Mouse (Mus musculus) MEL (cell line): ENCODE data around the gene Cobl. TPM values are rescaled to one million over a fixed set of nuclear protein-coding genes. Genes with fewer than 3 reads are reported as not detected.

Experiments
- DNase-seq: peaks from one replicate; pipeline ENCODE4 v3.0.0; 2011; ENCODE audit warnings: low read depth, low spot score
- H3K27ac ChIP-seq: 2 replicates; pipeline ENCODE4 v1.5.1; 2012; ENCODE audit warnings: low read depth, mild to moderate bottlenecking, control low read depth, low read length, moderate library complexity; ENCODE audit not compliant: control insufficient read depth
- H3K27me3 ChIP-seq, 2 experiments: fragments of 150-350 bp in 1 of 2; sonication (generic) in 1 of 2; 2 replicates each; pipeline ENCODE4 v1.6.1; 2012; ENCODE audit warnings: low read length in 2 of 2, mild to moderate bottlenecking in 2 of 2, improper control_type of control experiment in 1 of 2, moderate library complexity in 1 of 2; ENCODE audit not compliant: insufficient read depth in 2 of 2, control insufficient read depth in 1 of 2
- H3K36me3 ChIP-seq, 2 experiments: 2 replicates each; pipeline ENCODE4 v1.6.1; 2012 to 2014; ENCODE audit warnings: low read length in 2 of 2, improper control_type of control experiment in 1 of 2, inconsistent platforms in 1 of 2, mild to moderate bottlenecking in 1 of 2; ENCODE audit not compliant: insufficient read depth in 2 of 2, control insufficient read depth in 1 of 2
- H3K4me1 ChIP-seq, 2 experiments: fragments of 150-350 bp in 1 of 2; sonication (generic) in 1 of 2; 2 replicates each; pipeline ENCODE4 v1.6.1; 2012; ENCODE audit warnings: low read length in 2 of 2, improper control_type of control experiment in 1 of 2, mild to moderate bottlenecking in 1 of 2; ENCODE audit not compliant: insufficient read depth in 2 of 2, control insufficient read depth in 1 of 2
- H3K4me3 ChIP-seq, 2 experiments: fragments of 150-350 bp in 1 of 2; sonication (generic) in 1 of 2; 2 replicates each; pipeline ENCODE4 v1.5.1; 2012; ENCODE audit warnings: low read depth in 2 of 2, low read length in 2 of 2, mild to moderate bottlenecking in 2 of 2, moderate library complexity in 2 of 2, control low read depth in 1 of 2, improper control_type of control experiment in 1 of 2; ENCODE audit not compliant: control insufficient read depth in 1 of 2, insufficient read depth in 1 of 2
- H3K79me2 ChIP-seq: 2 replicates; pipeline ENCODE4 v1.6.1; 2012; ENCODE audit warnings: mild to moderate bottlenecking, low read length, moderate library complexity; ENCODE audit not compliant: control insufficient read depth, poor library complexity, insufficient read depth
- H3K9ac ChIP-seq: 2 replicates; pipeline ENCODE4 v1.6.1; 2012; ENCODE audit warnings: low read depth, mild to moderate bottlenecking, control low read depth, low read length, moderate library complexity; ENCODE audit not compliant: control insufficient read depth, poor library complexity, severe bottlenecking
- H3K9me3 ChIP-seq: fragments of 150-350 bp; sonication (generic); replicated peaks from 2 replicates; pipeline ENCODE4 v1.6.1; 2012; ENCODE audit warnings: mild to moderate bottlenecking, low read length, improper control_type of control experiment, moderate library complexity; ENCODE audit not compliant: insufficient read depth
- CTCF ChIP-seq, 3 experiments: IDR thresholded peaks in 2 of 3; conservative IDR thresholded peaks in 1 of 3; 2 replicates each; pipeline ENCODE4 v1.5.1; 2011 to 2012; ENCODE audit warnings: low read length in 3 of 3, low read depth in 2 of 3, mild to moderate bottlenecking in 2 of 3, improper control_type of control experiment in 1 of 3, inconsistent platforms in 1 of 3, mixed read lengths in 1 of 3, moderate library complexity in 1 of 3; ENCODE audit not compliant: control insufficient read depth in 1 of 3, insufficient read depth in 1 of 3, poor library complexity in 1 of 3, severe bottlenecking in 1 of 3
- EP300 ChIP-seq, 2 experiments: IDR thresholded peaks; 2 replicates each; pipeline ENCODE4 v1.6.1; 2011; ENCODE audit warnings: improper control_type of control experiment in 2 of 2, low read length in 2 of 2, low read depth in 1 of 2, mild to moderate bottlenecking in 1 of 2
- ETS1 ChIP-seq: IDR thresholded peaks from 2 replicates; pipeline ENCODE4 v1.6.1; 2012; ENCODE audit warnings: low read depth, mild to moderate bottlenecking, inconsistent platforms, low read length, improper control_type of control experiment, moderate library complexity
- GATA1 ChIP-seq: IDR thresholded peaks from 2 replicates; pipeline ENCODE4 v1.6.1; 2011; ENCODE audit warnings: low read depth, low read length, improper control_type of control experiment
- KAT2A ChIP-seq: conservative IDR thresholded peaks from 2 replicates; pipeline ENCODE4 v1.6.1; 2012; ENCODE audit warnings: low read depth, low read length, improper control_type of control experiment, inconsistent platforms
- MAFK ChIP-seq: IDR thresholded peaks from 2 replicates; pipeline ENCODE4 v1.6.1; 2011; ENCODE audit warnings: low read depth, mild to moderate bottlenecking, low read length, improper control_type of control experiment, borderline replicate concordance
- MAX ChIP-seq: IDR thresholded peaks from 2 replicates; pipeline ENCODE4 v1.6.1; 2011; ENCODE audit warnings: low read length, improper control_type of control experiment
- MEF2A ChIP-seq: IDR thresholded peaks from 2 replicates; pipeline ENCODE4 v1.6.1; 2014; ENCODE audit warnings: low read depth, mild to moderate bottlenecking, inconsistent platforms, low read length, improper control_type of control experiment; ENCODE audit not compliant: poor library complexity, insufficient replicate concordance, severe bottlenecking; ENCODE audit errors: extremely low read depth
- MXI1 ChIP-seq: IDR thresholded peaks from 2 replicates; pipeline ENCODE4 v1.6.1; 2011; ENCODE audit warnings: mild to moderate bottlenecking, low read depth, low read length, improper control_type of control experiment
- MYB ChIP-seq: IDR thresholded peaks from 2 replicates; pipeline ENCODE4 v1.6.1; 2011; ENCODE audit warnings: mild to moderate bottlenecking, low read depth, low read length, improper control_type of control experiment
- NRF1 ChIP-seq: IDR thresholded peaks from 2 replicates; pipeline ENCODE4 v1.6.1; 2014; ENCODE audit warnings: low read depth, mild to moderate bottlenecking, inconsistent platforms, low read length, improper control_type of control experiment, moderate library complexity; ENCODE audit not compliant: poor library complexity, insufficient read depth, severe bottlenecking
- POLR2A ChIP-seq, 2 experiments: IDR thresholded peaks; 2 replicates each; pipeline ENCODE4 v1.6.1; 2011 to 2012; ENCODE audit warnings: low read length in 2 of 2, mild to moderate bottlenecking in 2 of 2, control low read depth in 1 of 2, improper control_type of control experiment in 1 of 2, low read depth in 1 of 2, moderate library complexity in 1 of 2; ENCODE audit not compliant: control insufficient read depth in 1 of 2, insufficient read depth in 1 of 2, poor library complexity in 1 of 2
- POLR2AphosphoS2 ChIP-seq: IDR thresholded peaks from 2 replicates; pipeline ENCODE4 v1.6.1; 2011; ENCODE audit warnings: low read length, improper control_type of control experiment
- RAD21 ChIP-seq: IDR thresholded peaks from 2 replicates; pipeline ENCODE4 v1.6.1; 2011; ENCODE audit warnings: mild to moderate bottlenecking, low read depth, low read length, improper control_type of control experiment
- RCOR1 ChIP-seq: IDR thresholded peaks from 2 replicates; pipeline ENCODE4 v1.6.1; 2012; ENCODE audit warnings: low read depth, mild to moderate bottlenecking, inconsistent platforms, low read length, improper control_type of control experiment
- SIN3A ChIP-seq: IDR thresholded peaks from 2 replicates; pipeline ENCODE4 v1.6.1; 2012; ENCODE audit warnings: low read length, improper control_type of control experiment, inconsistent platforms
- SMC3 ChIP-seq: IDR thresholded peaks from 2 replicates; pipeline ENCODE4 v1.6.1; 2011; ENCODE audit warnings: low read depth, low read length, improper control_type of control experiment
- TAL1 ChIP-seq: IDR thresholded peaks from 2 replicates; pipeline ENCODE4 v1.6.1; 2012; ENCODE audit warnings: mild to moderate bottlenecking, inconsistent platforms, low read length, moderate library complexity, mixed read lengths
- TCF12 ChIP-seq: IDR thresholded peaks from 2 replicates; pipeline ENCODE4 v1.6.1; 2014; ENCODE audit warnings: low read depth, mild to moderate bottlenecking, inconsistent platforms, low read length, improper control_type of control experiment, moderate library complexity
- UBTF ChIP-seq: IDR thresholded peaks from 2 replicates; pipeline ENCODE4 v1.6.1; 2012; ENCODE audit warnings: low read depth, mild to moderate bottlenecking, inconsistent platforms, low read length, improper control_type of control experiment, moderate library complexity, borderline replicate concordance; ENCODE audit not compliant: insufficient read depth
- ZC3H11A ChIP-seq: IDR thresholded peaks from 2 replicates; pipeline ENCODE4 v1.6.1; 2012; ENCODE audit warnings: low read depth, mild to moderate bottlenecking, inconsistent platforms, low read length, improper control_type of control experiment
- ZNF384 ChIP-seq: IDR thresholded peaks from 2 replicates; pipeline ENCODE4 v1.6.1; 2012; ENCODE audit warnings: low read depth, mild to moderate bottlenecking, inconsistent platforms, low read length, improper control_type of control experiment
- polyA plus RNA-seq, 2 experiments: library from polyadenylated mRNA; stranded (reverse) in 1 of 2; unstranded in 1 of 2; fragments of >175 nt in 1 of 2; fragments of >200 nt in 1 of 2; gene quantifications; 2 replicates each; pipeline versions ENCODE4 v1.2.1 to v1.2.4; 2012; ENCODE audit warnings: low replicate concordance in 2 of 2, low read depth in 1 of 2; ENCODE audit not compliant: insufficient read length in 2 of 2, insufficient read depth in 1 of 2, missing spikeins in 1 of 2
- total RNA-seq: library from RNA; depleted of rRNA; stranded (reverse); fragments of 300-350 nt; gene quantifications from 2 replicates; pipeline ENCODE4 v1.2.3, GENCODE M21; 2012

Gene Cobl
- total and polyA plus RNA-seq, 3 experiments: not detected

DNA sequence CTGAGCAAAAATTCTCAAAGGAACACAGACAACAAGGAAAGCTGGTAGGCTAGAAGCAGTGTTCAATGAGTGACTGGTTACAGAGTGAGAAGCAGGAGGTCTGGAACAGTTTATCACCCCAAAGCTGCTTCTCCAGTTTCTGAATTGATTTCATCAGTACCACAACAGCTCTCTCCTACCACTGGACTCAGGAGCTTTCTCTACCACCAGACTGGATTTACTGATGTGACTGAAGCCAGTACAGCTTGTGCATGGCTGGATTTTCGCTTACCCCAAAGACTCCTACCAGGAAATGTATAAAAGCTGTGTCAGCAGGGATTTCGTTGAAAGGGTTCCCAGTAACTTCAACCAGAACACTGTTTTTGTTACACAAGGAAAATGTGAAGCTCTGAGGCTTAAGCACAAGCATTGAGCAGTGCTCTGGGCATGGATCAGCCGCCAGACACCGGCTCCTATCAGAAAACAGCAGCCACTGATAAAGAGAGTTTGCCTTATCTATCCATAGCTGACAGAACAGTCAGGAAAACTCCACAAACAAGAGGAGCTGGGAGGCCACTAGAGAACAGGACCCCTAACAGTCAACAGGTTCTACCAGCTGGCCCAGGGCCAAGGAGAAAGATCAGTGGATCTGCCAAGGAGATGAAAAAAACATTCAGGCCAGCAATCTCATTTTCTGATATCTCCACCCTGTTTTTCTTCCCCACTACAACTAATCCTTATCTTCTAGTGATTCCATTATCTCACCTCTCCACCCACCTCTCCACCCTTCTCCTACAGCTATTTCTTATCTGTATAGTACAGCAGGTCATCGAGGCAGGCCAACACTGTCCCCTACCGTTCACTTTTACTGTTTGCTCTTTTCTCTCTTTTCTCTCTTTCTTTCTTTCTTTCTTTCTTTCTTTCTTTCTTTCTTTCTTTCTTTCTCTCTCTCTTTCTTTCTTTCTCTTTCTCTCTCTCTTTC is 259.3 kb downstream of the Cobl start:
- Histone ChIP-seq H3K9ac (no peak overlapping the region), H3K27ac (peak overlapping the region; percentile 73), H3K27me3 (no peaks in the 10 kb centered on the region), H3K79me2 (no peaks in the 10 kb centered on the region), H3K9me3 (no peaks in the 10 kb centered on the region), H3K4me1 (peaks cover 5 to 7% of the 10 kb centered on the region in 2 experiments; a peak in 3 of 4 replicates), H3K36me3 (peaks cover 0 to 7% of the 10 kb centered on the region in 2 experiments; a peak in 2 of 4 replicates), H3K4me3 (no peak overlapping the region)
- peak; percentile 70 for DNase-seq
- TF ChIP-seq MAX (peak; percentile 25; the same call in 1 of the 2 replicates), UBTF (no peak), MAFK (peak; percentile 42; the same call in 1 of the 2 replicates), RAD21 (peak; percentile 23), SMC3 (peak; percentile 23; the same call in 1 of the 2 replicates), MEF2A (peak; percentile 63; the same call in 1 of the 2 replicates), ETS1 (peak; percentile 79), KAT2A (no peak), SIN3A (peak; percentile 57; the same call in 1 of the 2 replicates), GATA1 (peak; percentile 87), ZC3H11A (0 out of 2 replicates have a peak, but pooled peaks have one; percentile 15), POLR2AphosphoS2 (no peak), TCF12 (peak; percentile 90), CTCF (IDR thresholded peaks at IDR 0.05 in 2 of 3, conservative IDR thresholded peaks at IDR 0.05 in 1 of 3; ENCODE audit: control insufficient read depth in 1 of 3, insufficient read depth in 1 of 3, low read depth in 2 of 3, low read length in 3 of 3, poor library complexity in 1 of 3, severe bottlenecking in 1 of 3) (peak in 2 of 3 experiments; percentile 30 to 43; a peak in 3 of 6 replicates), RCOR1 (peak; percentile 80; the same call in 1 of the 2 replicates), TAL1 (peak; percentile 23; the same call in 1 of the 2 replicates), POLR2A (IDR thresholded peaks at IDR 0.05; ENCODE audit: control insufficient read depth in 1 of 2, insufficient read depth in 1 of 2, low read depth in 1 of 2, low read length in 2 of 2, poor library complexity in 1 of 2) (no peak), ZNF384 (peak; percentile 70; the same call in 1 of the 2 replicates), MYB (peak; percentile 47; the same call in 1 of the 2 replicates), MXI1 (no peak; the same call in 1 of the 2 replicates), NRF1 (no peak), EP300 (IDR thresholded peaks at IDR 0.05; ENCODE audit: low read depth in 1 of 2, low read length in 2 of 2) (peak; percentile 81 to 87; a peak in 3 of 4 replicates)
